Mouse (Mus musculus) CH12.LX (cell line): ENCODE measurements around the gene Ubxn7. TPM values are rescaled to one million over a fixed set of nuclear protein-coding genes. Genes with fewer than 3 reads are reported as not detected.

Source experiments
- DNase-seq: peaks from one replicate; pipeline ENCODE4 v3.0.0-alpha.2; 2013; ENCODE audit errors: extremely low read depth
- H3K27ac ChIP-seq: 2 replicates; pipeline ENCODE4 v1.5.1; 2012; ENCODE audit warnings: low read depth, mild to moderate bottlenecking, control low read depth, moderate library complexity; ENCODE audit not compliant: insufficient read depth
- H3K27me3 ChIP-seq: replicated peaks from 2 replicates; pipeline ENCODE3; 2012; ENCODE audit warnings: inconsistent platforms
- H3K36me3 ChIP-seq, 2 experiments: replicated peaks in 1 of 2; 2 replicates each; pipeline versions ENCODE3 to v1.6.1; 2012; ENCODE audit warnings: inconsistent platforms in 1 of 2, low read length in 1 of 2, mild to moderate bottlenecking in 1 of 2, mixed read lengths in 1 of 2, moderate library complexity in 1 of 2; ENCODE audit not compliant: control insufficient read depth in 1 of 2, insufficient read depth in 1 of 2
- H3K4me1 ChIP-seq, 2 experiments: 2 replicates each; pipeline ENCODE4 v1.6.1; 2012; ENCODE audit warnings: inconsistent platforms in 1 of 2, moderate library complexity in 1 of 2; ENCODE audit not compliant: insufficient read depth in 2 of 2, control insufficient read depth in 1 of 2
- H3K4me2 ChIP-seq: 2 replicates; pipeline ENCODE4 v1.6.1; 2012; ENCODE audit warnings: low read depth, mild to moderate bottlenecking, control low read depth; ENCODE audit not compliant: poor library complexity, insufficient read depth, severe bottlenecking
- H3K4me3 ChIP-seq, 3 experiments: fragments of 150-350 bp in 1 of 3; sonication (generic) in 1 of 3; replicated peaks in 1 of 3; 2 replicates each; pipeline versions ENCODE3 to v1.5.1; 2011 to 2012; ENCODE audit warnings: low read depth in 2 of 3, low read length in 2 of 3, mild to moderate bottlenecking in 2 of 3, moderate library complexity in 2 of 3, control low read depth in 1 of 3, improper control_type of control experiment in 1 of 3, inconsistent platforms in 1 of 3, mixed read lengths in 1 of 3; ENCODE audit not compliant: poor library complexity in 1 of 3
- H3K79me2 ChIP-seq: replicated peaks from 2 replicates; pipeline ENCODE4 v1.6.1; 2012; ENCODE audit warnings: mild to moderate bottlenecking, moderate library complexity; ENCODE audit not compliant: control insufficient read depth, poor library complexity, insufficient read depth, severe bottlenecking; ENCODE audit errors: extremely low read depth
- H3K9ac ChIP-seq: 2 replicates; pipeline ENCODE4 v1.6.1; 2012; ENCODE audit warnings: low read depth, mild to moderate bottlenecking, control low read depth, moderate library complexity; ENCODE audit not compliant: insufficient read depth
- H3K9me3 ChIP-seq: replicated peaks from 2 replicates; pipeline ENCODE3; 2012; ENCODE audit warnings: low read length, inconsistent platforms, mixed read lengths
- BHLHE40 ChIP-seq: IDR thresholded peaks from 2 replicates; pipeline ENCODE4 v1.6.1; 2011; ENCODE audit warnings: mild to moderate bottlenecking, low read depth, low read length, improper control_type of control experiment
- CHD1 ChIP-seq: IDR thresholded peaks from 2 replicates; pipeline ENCODE4 v1.6.1; 2012; ENCODE audit warnings: low read depth, low read length, improper control_type of control experiment, inconsistent platforms
- CHD2 ChIP-seq: IDR thresholded peaks from 2 replicates; pipeline ENCODE4 v1.6.1; 2011; ENCODE audit warnings: low read length, improper control_type of control experiment
- CTCF ChIP-seq, 2 experiments: IDR thresholded peaks in 1 of 2; conservative IDR thresholded peaks in 1 of 2; 2 replicates each; pipeline ENCODE4 v1.5.1; 2011 to 2012; ENCODE audit warnings: low read depth in 2 of 2, low read length in 2 of 2, improper control_type of control experiment in 1 of 2, inconsistent platforms in 1 of 2, mild to moderate bottlenecking in 1 of 2, moderate library complexity in 1 of 2
- ELF1 ChIP-seq: IDR thresholded peaks from 2 replicates; pipeline ENCODE4 v1.6.1; 2014; ENCODE audit warnings: low read depth, mild to moderate bottlenecking, inconsistent platforms, low read length, improper control_type of control experiment
- EP300 ChIP-seq: IDR thresholded peaks from 2 replicates; pipeline ENCODE4 v1.6.1; 2011; ENCODE audit warnings: low read length, improper control_type of control experiment
- GABPA ChIP-seq: IDR thresholded peaks from 2 replicates; pipeline ENCODE4 v1.6.1; 2012; ENCODE audit warnings: low read depth, low read length, improper control_type of control experiment, inconsistent platforms; ENCODE audit not compliant: insufficient replicate concordance
- JUN ChIP-seq: IDR thresholded peaks from 2 replicates; pipeline ENCODE4 v1.6.1; 2011; ENCODE audit warnings: low read depth, mild to moderate bottlenecking, low read length, improper control_type of control experiment, moderate library complexity; ENCODE audit not compliant: insufficient read depth
- JUND ChIP-seq: conservative IDR thresholded peaks from 2 replicates; pipeline ENCODE4 v1.6.1; 2011; ENCODE audit warnings: low read depth, low read length, improper control_type of control experiment
- MAX ChIP-seq: IDR thresholded peaks from 2 replicates; pipeline ENCODE4 v1.6.1; 2011; ENCODE audit warnings: low read length, improper control_type of control experiment
- MAZ ChIP-seq: IDR thresholded peaks from 2 replicates; pipeline ENCODE4 v1.6.1; 2012; ENCODE audit warnings: low read depth, mild to moderate bottlenecking, inconsistent platforms, low read length, improper control_type of control experiment, moderate library complexity
- MEF2A ChIP-seq: IDR thresholded peaks from 2 replicates; pipeline ENCODE4 v1.6.1; 2014; ENCODE audit warnings: low read depth, mild to moderate bottlenecking, inconsistent platforms, low read length, improper control_type of control experiment, borderline replicate concordance
- MYC ChIP-seq: IDR thresholded peaks from 2 replicates; pipeline ENCODE4 v1.6.1; 2011; ENCODE audit warnings: low read depth, mild to moderate bottlenecking, improper control_type of control experiment, low read length
- NELFE ChIP-seq: IDR thresholded peaks from 2 replicates; pipeline ENCODE4 v1.6.1; 2011; ENCODE audit warnings: low read depth, low read length, improper control_type of control experiment
- POLR2A ChIP-seq: IDR thresholded peaks from 2 replicates; pipeline ENCODE4 v1.6.1; 2011; ENCODE audit warnings: low read depth, mild to moderate bottlenecking, improper control_type of control experiment, low read length
- RCOR1 ChIP-seq: conservative IDR thresholded peaks from 2 replicates; pipeline ENCODE4 v1.6.1; 2012; ENCODE audit warnings: low read depth, mild to moderate bottlenecking, inconsistent platforms, low read length, improper control_type of control experiment
- SIN3A ChIP-seq: IDR thresholded peaks from 2 replicates; pipeline ENCODE4 v1.6.1; 2012; ENCODE audit warnings: low read length, improper control_type of control experiment, inconsistent platforms
- SMC3 ChIP-seq: IDR thresholded peaks from 2 replicates; pipeline ENCODE4 v1.6.1; 2011; ENCODE audit warnings: low read depth, low read length, improper control_type of control experiment
- TCF12 ChIP-seq: IDR thresholded peaks from 2 replicates; pipeline ENCODE4 v1.6.1; 2014; ENCODE audit warnings: low read depth, mild to moderate bottlenecking, inconsistent platforms, low read length, improper control_type of control experiment
- USF2 ChIP-seq: conservative IDR thresholded peaks from 2 replicates; pipeline ENCODE4 v1.6.1; 2011; ENCODE audit warnings: low read depth, low read length, improper control_type of control experiment
- ZMIZ1 ChIP-seq: IDR thresholded peaks from 2 replicates; pipeline ENCODE4 v1.6.1; 2012; ENCODE audit warnings: low read depth, mild to moderate bottlenecking, inconsistent platforms, low read length, improper control_type of control experiment
- ZNF384 ChIP-seq: IDR thresholded peaks from 2 replicates; pipeline ENCODE4 v1.6.1; 2012; ENCODE audit warnings: low read depth, low read length, improper control_type of control experiment, inconsistent platforms
- dilution Hi-C: fragments of 300-500 bp; cut with MboI; formaldehyde crosslinking; loops from 2 replicates; pipeline ENCODE4 v1.14.3; 2020; ENCODE audit warnings: low sequenced_read_pairs; ENCODE audit not compliant: extremely low pct_unique_long_range_greater_than_20kb, extremely low pct_ligation_motif_present
- in situ Hi-C: fragments of 300-500 bp; cut with MboI; formaldehyde crosslinking; loops from 3 replicates; pipeline ENCODE4 v1.14.3; 2019; ENCODE audit warnings: low sequenced_read_pairs, low pct_ligation_motif_present, low pct_unique_long_range_greater_than_20kb, mixed read lengths
- polyA plus RNA-seq: library from polyadenylated mRNA; unstranded; fragments of >175 nt; gene quantifications from 2 replicates; pipeline ENCODE4 v1.2.1, GENCODE M21; 2012; ENCODE audit warnings: low read depth; ENCODE audit not compliant: insufficient read length
- total RNA-seq, 2 experiments: library from RNA; depleted of rRNA; stranded (reverse); fragments of 300-350 nt in 1 of 2; fragments of >200 nt in 1 of 2; gene quantifications; 2 replicates each; pipeline ENCODE4 v1.2.3; 2012 to 2014

The Ubxn7 gene
- total and polyA plus RNA-seq, 3 experiments, result 25.7 to 32.8 (median 26.8) TPM

DNA sequence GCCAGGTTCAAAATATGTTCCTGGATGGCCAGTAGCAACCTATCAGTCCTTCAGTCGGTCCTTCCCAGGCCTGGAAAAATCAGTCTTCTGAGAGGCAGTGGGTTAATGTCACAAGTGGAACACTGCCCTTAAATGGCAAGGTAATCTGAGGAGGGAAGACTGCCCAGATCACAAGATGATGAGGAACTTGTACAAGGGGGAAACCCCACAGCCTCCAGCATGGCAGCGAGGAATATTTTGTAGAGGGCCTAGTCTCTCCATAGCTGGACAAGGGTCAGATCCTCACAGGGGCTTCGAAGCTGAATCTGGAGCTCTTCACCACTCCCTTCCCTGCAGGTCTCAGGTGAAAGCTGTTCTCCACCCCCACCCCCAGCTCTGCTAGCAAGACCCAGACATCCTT lies 70.8 kb downstream of the Ubxn7 start (continued):
- TF ChIP-seq RCOR1 (peak; percentile 66; the same call in 1 of the 2 replicates), NELFE (no peak), SIN3A (peak; percentile 63), CTCF (conservative IDR thresholded peaks at IDR 0.05 in 1 of 2, IDR thresholded peaks at IDR 0.05 in 1 of 2; ENCODE audit: low read depth in 2 of 2, low read length in 2 of 2) (no peak)

DNA sequence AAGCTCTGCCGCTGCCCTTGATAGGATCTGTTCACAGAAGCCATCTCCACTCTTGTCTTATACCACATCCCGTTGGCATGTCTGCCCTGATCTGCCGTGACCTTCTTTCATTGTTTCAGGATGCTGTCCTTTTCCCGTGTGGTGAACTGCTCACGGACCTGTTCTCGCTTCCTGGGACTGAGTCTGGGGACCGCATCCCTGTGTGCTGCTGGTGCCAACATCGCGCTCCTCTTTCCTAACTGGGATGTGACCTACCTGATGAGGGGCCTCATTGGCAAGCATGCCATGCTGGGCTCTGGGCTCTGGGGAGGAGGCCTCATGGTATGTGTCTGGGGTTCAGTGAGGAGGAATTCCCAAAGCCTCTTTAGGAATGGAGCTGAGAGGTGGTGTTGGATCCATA lies 73.7 kb downstream of the Ubxn7 start:
- H3K27me3 ChIP-seq, result no peaks in the 10 kb centered on the region
- H3K27ac ChIP-seq, result no peak overlapping the region
- no peaks in the 10 kb centered on the region for H3K79me2 ChIP-seq
- H3K36me3 ChIP-seq, result no peaks in the 10 kb centered on the region
- DNase-seq, result no peak
- no peak overlapping the region for H3K4me2 ChIP-seq
- no peak overlapping the region for H3K9ac ChIP-seq
- H3K4me3 ChIP-seq, result no peak overlapping the region
- in situ Hi-C loops, result no loop called here
- H3K4me1 ChIP-seq, result peaks cover 26 to 65% of the 10 kb centered on the region in 2 experiments
- TF ChIP-seq JUND (no peak), GABPA (no peak), MAZ (no peak), ZNF384 (no peak), CHD1 (no peak), MAX (no peak), CTCF (conservative IDR thresholded peaks at IDR 0.05 in 1 of 2, IDR thresholded peaks at IDR 0.05 in 1 of 2; ENCODE audit: low read depth in 2 of 2, low read length in 2 of 2) (no peak), ZMIZ1 (no peak), BHLHE40 (no peak), MEF2A (no peak), POLR2A (no peak), EP300 (no peak), JUN (no peak), RCOR1 (no peak)
- TF ChIP-seq, all 38 proteins: peak for 0
- no peaks in the 10 kb centered on the region for H3K9me3 ChIP-seq
- dilution Hi-C loops, result no loop called here

DNA sequence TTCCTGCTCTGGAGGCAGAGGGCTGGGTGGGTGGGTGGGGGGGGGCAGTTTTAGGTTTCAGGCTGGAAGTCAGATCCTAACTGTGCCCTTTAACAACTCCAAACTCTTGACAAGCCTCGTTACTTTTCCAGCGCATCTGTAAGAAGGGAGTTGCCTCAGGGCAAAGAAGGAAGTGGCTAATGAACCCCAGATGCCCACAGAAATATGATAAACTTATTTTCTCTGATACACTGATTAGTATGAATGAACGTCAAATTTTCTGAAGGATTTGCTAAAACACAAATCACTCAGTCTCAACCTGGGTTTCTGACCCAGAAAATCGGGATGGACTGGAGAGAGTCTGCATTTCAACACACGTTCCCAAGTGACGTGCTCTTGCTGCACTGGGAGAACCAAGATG lies 74.6 kb downstream of the Ubxn7 start:
- peaks cover 20 to 56% of the 10 kb centered on the region in 2 experiments for H3K4me1 ChIP-seq
- no peak for DNase-seq
- no peaks in the 10 kb centered on the region for H3K27me3 ChIP-seq
- H3K9me3 ChIP-seq, result no peaks in the 10 kb centered on the region
- in situ Hi-C loops, result no loop called here
- H3K36me3 ChIP-seq, result no peaks in the 10 kb centered on the region
- no peak for TF ChIP-seq CTCF (conservative IDR thresholded peaks at IDR 0.05 in 1 of 2, IDR thresholded peaks at IDR 0.05 in 1 of 2; ENCODE audit: low read depth in 2 of 2, low read length in 2 of 2)
- TF ChIP-seq MAZ, result no peak
- no peak for TF ChIP-seq MEF2A
- no peak for TF ChIP-seq ZMIZ1
- TF ChIP-seq JUN, result no peak
- TF ChIP-seq CHD2, result no peak
- no peak for TF ChIP-seq TCF12
- TF ChIP-seq GABPA, result no peak
- no peak for TF ChIP-seq ZNF384
- no peak for TF ChIP-seq NELFE
- no peak for TF ChIP-seq SIN3A
- no peak for TF ChIP-seq MYC
- TF ChIP-seq ELF1, result no peak
- no peak for TF ChIP-seq SMC3
- TF ChIP-seq POLR2A, result no peak
- no peak for TF ChIP-seq USF2
- TF ChIP-seq RCOR1, result no peak
- TF ChIP-seq, all 38 proteins: peak for 0
- dilution Hi-C loops, result no loop called here
- Histone ChIP-seq H3K27ac (no peak overlapping the region), H3K4me3 (no peak overlapping the region), H3K9ac (no peak overlapping the region), H3K79me2 (no peaks in the 10 kb centered on the region), H3K4me2 (no peak overlapping the region)
